Mouse (Mus musculus) thymus, postnatal 36 days (tissue): ENCODE measurements around the gene Limk2.

Experiments
- DNase-seq, 2 experiments: peaks; one replicate each; pipeline ENCODE4 v3.0.0; 2022; ENCODE audit warnings: mixed read lengths in 2 of 2

Gene Limk2

GRCm38 (mm10) chr11:3370928-3371598 is 37.9 kb downstream of the Limk2 start:
- peak; percentile 71 to 77 for DNase-seq

- no peak for DNase-seq
Observed at GRCm38 (mm10) chr11:3370162-3370561, 38.8 kb downstream of the Limk2 start.

GRCm38 (mm10) chr11:3369449-3369848 is 39.5 kb downstream of the Limk2 start:
- no peak for DNase-seq

- DNase-seq: no peak
Observed at GRCm38 (mm10) chr11:3368983-3369382, 40.0 kb downstream of the Limk2 start.

- DNase-seq: no peak
Observed at GRCm38 (mm10) chr11:3366411-3366810, 42.6 kb downstream of the Limk2 start.

GRCm38 (mm10) chr11:3362854-3363253 is 46.1 kb downstream of the Limk2 start:
- DNase-seq: no peak

- DNase-seq: peak; percentile 65 to 69
Observed at GRCm38 (mm10) chr11:3352990-3353585, 55.9 kb downstream of the Limk2 start.

GRCm38 (mm10) chr11:3352131-3352530 is 56.9 kb downstream of the Limk2 start:
- no peak for DNase-seq

- no peak for DNase-seq
Observed at GRCm38 (mm10) chr11:3349343-3349695, 59.7 kb downstream of the Limk2 start.

GRCm38 (mm10) chr11:3348576-3349342 is 60.2 kb downstream of the Limk2 start:
- peak in 1 of 2 experiments; percentile 53 for DNase-seq

GRCm38 (mm10) chr11:3347835-3348195 is 61.2 kb downstream of the Limk2 start:
- DNase-seq: no peak

GRCm38 (mm10) chr11:3347091-3347834 is 61.7 kb downstream of the Limk2 start:
- peak; percentile 81 to 85 for DNase-seq

GRCm38 (mm10) chr11:3346351-3346750 is 62.6 kb downstream of the Limk2 start:
- DNase-seq: no peak

- DNase-seq: peak in 1 of 2 experiments; percentile 44
Observed at GRCm38 (mm10) chr11:3344916-3345315, 64.1 kb downstream of the Limk2 start.

- DNase-seq: no peak
Observed at GRCm38 (mm10) chr11:3341476-3341875, 67.5 kb downstream of the Limk2 start.

GRCm38 (mm10) chr11:3337961-3338360 is 71.0 kb downstream of the Limk2 start:
- DNase-seq: no peak

- DNase-seq: peak in 1 of 2 experiments; percentile 44
Observed at GRCm38 (mm10) chr11:3337173-3337955, 71.6 kb downstream of the Limk2 start.

GRCm38 (mm10) chr11:3336602-3337001 is 72.4 kb downstream of the Limk2 start:
- DNase-seq: peak in 1 of 2 experiments; percentile 42

GRCm38 (mm10) chr11:3335651-3336216 is 73.3 kb downstream of the Limk2 start:
- peak; percentile 79 to 85 for DNase-seq

- peak; percentile 67 to 76 for DNase-seq
Observed at GRCm38 (mm10) chr11:3334711-3335316, 74.2 kb downstream of the Limk2 start.

GRCm38 (mm10) chr11:3334141-3334710 is 74.8 kb downstream of the Limk2 start:
- no peak for DNase-seq
